Mouse (Mus musculus): Measurements from ENCODE around the gene Arhgap21. TPM values are rescaled to one million over a fixed set of nuclear protein-coding genes. Genes with fewer than 3 reads are reported as not detected.

Arhgap21 gene
- polyA plus RNA-seq, 1 experiment from 2014 or later, result 62.7 TPM

GRCm38 (mm10) chr2:20955376-20955775 is 13.3 kb downstream of the Arhgap21 start:
- Histone ChIP-seq H3K27me3 (ENCODE audit: control insufficient read depth, insufficient read depth, low read length) (no peaks in the 10 kb centered on the region), H3K9me3 (ENCODE audit: control insufficient read depth, low read length) (no peaks in the 10 kb centered on the region), H3K36me3 (ENCODE audit: control insufficient read depth, insufficient read depth, low read length) (no peaks in the 10 kb centered on the region), H3K27ac (replicated peaks; ENCODE audit: low read depth, low read length) (no peak overlapping the region), H3K9ac (replicated peaks; ENCODE audit: low read length) (no peak overlapping the region), H3K4me2 (ENCODE audit: low read length) (no peak overlapping the region), H3K4me1 (ENCODE audit: control insufficient read depth, insufficient read depth, low read length) (peaks cover 43% of the 10 kb centered on the region), H3K4me3 (replicated peaks; ENCODE audit: low read depth, low read length) (no peak overlapping the region)
- WGBS, result 24% methylated on average over 8 of the region's 8 CpGs
- ATAC-seq (ENCODE audit: low FRiP score, low TSS enrichment) (no peak), DNase-seq (no peak)

- WGBS, result 66% methylated on average over 4 of the region's 4 CpGs
- H3K27ac ChIP-seq (replicated peaks; ENCODE audit: low read depth, low read length), result no peak overlapping the region
- H3K9me3 ChIP-seq (ENCODE audit: control insufficient read depth, low read length), result no peaks in the 10 kb centered on the region
- DNase-seq, result no peak
- no peak for ATAC-seq (ENCODE audit: low FRiP score, low TSS enrichment)
- no peak overlapping the region for H3K9ac ChIP-seq (replicated peaks; ENCODE audit: low read length)
- no peak overlapping the region for H3K4me3 ChIP-seq (replicated peaks; ENCODE audit: low read depth, low read length)
- H3K36me3 ChIP-seq (ENCODE audit: control insufficient read depth, insufficient read depth, low read length), result no peaks in the 10 kb centered on the region
- H3K4me2 ChIP-seq (ENCODE audit: low read length), result no peak overlapping the region
- peaks cover 28% of the 10 kb centered on the region for H3K4me1 ChIP-seq (ENCODE audit: control insufficient read depth, insufficient read depth, low read length)
- H3K27me3 ChIP-seq (ENCODE audit: control insufficient read depth, insufficient read depth, low read length), result no peaks in the 10 kb centered on the region
These were observed 16.0 kb downstream of the Arhgap21 start for GRCm38 (mm10) chr2:20952716-20953115.

GRCm38 (mm10) chr2:20949168-20949567 is 19.5 kb downstream of the Arhgap21 start:
- no peaks in the 10 kb centered on the region for H3K36me3 ChIP-seq (ENCODE audit: control insufficient read depth, insufficient read depth, low read length)
- ATAC-seq (ENCODE audit: low FRiP score, low TSS enrichment), result no peak
- H3K4me2 ChIP-seq (ENCODE audit: low read length), result no peak overlapping the region
- H3K4me1 ChIP-seq (ENCODE audit: control insufficient read depth, insufficient read depth, low read length), result peaks cover 16% of the 10 kb centered on the region
- H3K9me3 ChIP-seq (ENCODE audit: control insufficient read depth, low read length), result no peaks in the 10 kb centered on the region
- H3K9ac ChIP-seq (replicated peaks; ENCODE audit: low read length), result no peak overlapping the region
- 92% methylated on average over 3 of the region's 3 CpGs for WGBS
- H3K4me3 ChIP-seq (replicated peaks; ENCODE audit: low read depth, low read length), result no peak overlapping the region
- H3K27ac ChIP-seq (replicated peaks; ENCODE audit: low read depth, low read length), result no peak overlapping the region
- no peak for DNase-seq
- no peaks in the 10 kb centered on the region for H3K27me3 ChIP-seq (ENCODE audit: control insufficient read depth, insufficient read depth, low read length)

- no peaks in the 10 kb centered on the region for H3K27me3 ChIP-seq (ENCODE audit: control insufficient read depth, insufficient read depth, low read length)
- H3K27ac ChIP-seq (replicated peaks; ENCODE audit: low read depth, low read length), result no peak overlapping the region
- no peak for DNase-seq
- H3K36me3 ChIP-seq (ENCODE audit: control insufficient read depth, insufficient read depth, low read length), result no peaks in the 10 kb centered on the region
- WGBS, result 73% methylated on average over 1 of the region's 1 CpGs
- no peak overlapping the region for H3K4me2 ChIP-seq (ENCODE audit: low read length)
- no peak overlapping the region for H3K9ac ChIP-seq (replicated peaks; ENCODE audit: low read length)
- H3K9me3 ChIP-seq (ENCODE audit: control insufficient read depth, low read length), result no peaks in the 10 kb centered on the region
- no peak for ATAC-seq (ENCODE audit: low FRiP score, low TSS enrichment)
- peaks cover 35% of the 10 kb centered on the region for H3K4me1 ChIP-seq (ENCODE audit: control insufficient read depth, insufficient read depth, low read length)
- H3K4me3 ChIP-seq (replicated peaks; ENCODE audit: low read depth, low read length), result no peak overlapping the region
These were observed 21.6 kb downstream of the Arhgap21 start for GRCm38 (mm10) chr2:20947036-20947435.

GRCm38 (mm10) chr2:20945596-20945995 is 23.1 kb downstream of the Arhgap21 start:
- Histone ChIP-seq H3K4me2 (ENCODE audit: low read length) (no peak overlapping the region), H3K27me3 (ENCODE audit: control insufficient read depth, insufficient read depth, low read length) (no peaks in the 10 kb centered on the region), H3K4me3 (replicated peaks; ENCODE audit: low read depth, low read length) (no peak overlapping the region), H3K9ac (replicated peaks; ENCODE audit: low read length) (no peak overlapping the region), H3K36me3 (ENCODE audit: control insufficient read depth, insufficient read depth, low read length) (no peaks in the 10 kb centered on the region), H3K9me3 (ENCODE audit: control insufficient read depth, low read length) (no peaks in the 10 kb centered on the region), H3K27ac (replicated peaks; ENCODE audit: low read depth, low read length) (no peak overlapping the region), H3K4me1 (ENCODE audit: control insufficient read depth, insufficient read depth, low read length) (peaks cover 27% of the 10 kb centered on the region)
- DNase-seq (no peak), ATAC-seq (ENCODE audit: low FRiP score, low TSS enrichment) (no peak)
- WGBS, result 94% methylated on average over 5 of the region's 5 CpGs

GRCm38 (mm10) chr2:20943730-20944454 is 24.8 kb downstream of the Arhgap21 start:
- H3K9me3 ChIP-seq (ENCODE audit: control insufficient read depth, low read length), result no peaks in the 10 kb centered on the region
- H3K4me2 ChIP-seq (ENCODE audit: low read length), result no peak overlapping the region
- H3K4me1 ChIP-seq (ENCODE audit: control insufficient read depth, insufficient read depth, low read length), result peaks cover 26% of the 10 kb centered on the region
- peak overlapping the region; percentile 60 for H3K27ac ChIP-seq (replicated peaks; ENCODE audit: low read depth, low read length)
- no peaks in the 10 kb centered on the region for H3K27me3 ChIP-seq (ENCODE audit: control insufficient read depth, insufficient read depth, low read length)
- ATAC-seq (ENCODE audit: low FRiP score, low TSS enrichment), result no peak
- DNase-seq, result no peak
- 23% methylated on average over 7 of the region's 7 CpGs for WGBS
- H3K36me3 ChIP-seq (ENCODE audit: control insufficient read depth, insufficient read depth, low read length), result no peaks in the 10 kb centered on the region
- no peak overlapping the region for H3K4me3 ChIP-seq (replicated peaks; ENCODE audit: low read depth, low read length)
- no peak overlapping the region for H3K9ac ChIP-seq (replicated peaks; ENCODE audit: low read length)

GRCm38 (mm10) chr2:20943222-20943621 is 25.5 kb downstream of the Arhgap21 start:
- no peak overlapping the region for H3K9ac ChIP-seq (replicated peaks; ENCODE audit: low read length)
- no peaks in the 10 kb centered on the region for H3K9me3 ChIP-seq (ENCODE audit: control insufficient read depth, low read length)
- H3K4me2 ChIP-seq (ENCODE audit: low read length), result no peak overlapping the region
- H3K4me3 ChIP-seq (replicated peaks; ENCODE audit: low read depth, low read length), result no peak overlapping the region
- peaks cover 26% of the 10 kb centered on the region for H3K4me1 ChIP-seq (ENCODE audit: control insufficient read depth, insufficient read depth, low read length)
- no peaks in the 10 kb centered on the region for H3K27me3 ChIP-seq (ENCODE audit: control insufficient read depth, insufficient read depth, low read length)
- DNase-seq (peak; percentile 69), ATAC-seq (ENCODE audit: low FRiP score, low TSS enrichment) (peak; percentile 68; the same call in 1 of the 2 replicates)
- no peaks in the 10 kb centered on the region for H3K36me3 ChIP-seq (ENCODE audit: control insufficient read depth, insufficient read depth, low read length)
- peak overlapping the region; percentile 60 for H3K27ac ChIP-seq (replicated peaks; ENCODE audit: low read depth, low read length)
- 4% methylated on average over 5 of the region's 5 CpGs for WGBS

- no peaks in the 10 kb centered on the region for H3K9me3 ChIP-seq (ENCODE audit: control insufficient read depth, low read length)
- H3K4me2 ChIP-seq (ENCODE audit: low read length), result no peak overlapping the region
- ATAC-seq (ENCODE audit: low FRiP score, low TSS enrichment) (no peak), DNase-seq (no peak)
- WGBS, result 69% methylated on average over 10 of the region's 10 CpGs
- no peaks in the 10 kb centered on the region for H3K36me3 ChIP-seq (ENCODE audit: control insufficient read depth, insufficient read depth, low read length)
- no peaks in the 10 kb centered on the region for H3K27me3 ChIP-seq (ENCODE audit: control insufficient read depth, insufficient read depth, low read length)
- no peak overlapping the region for H3K4me3 ChIP-seq (replicated peaks; ENCODE audit: low read depth, low read length)
- H3K27ac ChIP-seq (replicated peaks; ENCODE audit: low read depth, low read length), result peak overlapping the region; percentile 15; the same call in 1 of the 2 replicates
- H3K4me1 ChIP-seq (ENCODE audit: control insufficient read depth, insufficient read depth, low read length), result peaks cover 26% of the 10 kb centered on the region
- H3K9ac ChIP-seq (replicated peaks; ENCODE audit: low read length), result no peak overlapping the region
These were observed 26.1 kb downstream of the Arhgap21 start for GRCm38 (mm10) chr2:20942434-20943198.

- no peaks in the 10 kb centered on the region for H3K9me3 ChIP-seq (ENCODE audit: control insufficient read depth, low read length)
- ATAC-seq (ENCODE audit: low FRiP score, low TSS enrichment), result no peak
- H3K36me3 ChIP-seq (ENCODE audit: control insufficient read depth, insufficient read depth, low read length), result no peaks in the 10 kb centered on the region
- peaks cover 26% of the 10 kb centered on the region for H3K4me1 ChIP-seq (ENCODE audit: control insufficient read depth, insufficient read depth, low read length)
- no peak overlapping the region for H3K4me2 ChIP-seq (ENCODE audit: low read length)
- no peaks in the 10 kb centered on the region for H3K27me3 ChIP-seq (ENCODE audit: control insufficient read depth, insufficient read depth, low read length)
- DNase-seq, result no peak
- H3K4me3 ChIP-seq (replicated peaks; ENCODE audit: low read depth, low read length), result no peak overlapping the region
- H3K9ac ChIP-seq (replicated peaks; ENCODE audit: low read length), result no peak overlapping the region
- no peak overlapping the region for H3K27ac ChIP-seq (replicated peaks; ENCODE audit: low read depth, low read length)
These were observed 27.6 kb downstream of the Arhgap21 start for GRCm38 (mm10) chr2:20941105-20941504.
